Mouse (Mus musculus) olfactory bulb, adult 2 months (tissue): Measurements from ENCODE around the gene Id3. TPM values are rescaled to one million over a fixed set of nuclear protein-coding genes. Genes with fewer than 3 reads are reported as not detected.
A peak's percentile ranks its signal among the peaks of the same experiment; 100 is the strongest.

Experiments used
- H3K27ac ChIP-seq: fragments of 200-500 bp; 2 replicates; pipeline ENCODE4 v1.5.1; 2012; ENCODE audit warnings: low read depth, low read length; ENCODE audit not compliant: insufficient read depth
- H3K4me1 ChIP-seq: fragments of 200-500 bp; 2 replicates; pipeline ENCODE4 v1.6.1; 2012; ENCODE audit warnings: low read length; ENCODE audit not compliant: control insufficient read depth, insufficient read depth
- H3K4me3 ChIP-seq: fragments of 200-500 bp; 2 replicates; pipeline ENCODE4 v1.5.1; 2012; ENCODE audit warnings: mild to moderate bottlenecking, low read depth, low read length, moderate library complexity; ENCODE audit not compliant: insufficient read depth
- CTCF ChIP-seq: fragments of 200-500 bp; IDR thresholded peaks from 2 replicates; pipeline ENCODE4 v1.5.1; 2012; ENCODE audit warnings: low read depth, mild to moderate bottlenecking, low read length, moderate library complexity; ENCODE audit not compliant: insufficient read depth
- POLR2A ChIP-seq: fragments of 200-500 bp; IDR thresholded peaks from 2 replicates; pipeline ENCODE4 v1.6.1; 2012; ENCODE audit warnings: mild to moderate bottlenecking, low read depth, low read length, moderate library complexity; ENCODE audit not compliant: insufficient read depth
- WGBS: fragments of 180-500 bp; shearing (Covaris S2); methylation state at CpG from one replicate; pipeline ENCODE4 v1.1.7; 2018; 5-methylcytosine and 5-hydroxymethylcytosine counted together
- polyA plus RNA-seq: library from polyadenylated mRNA; stranded (reverse); fragments of >200 nt; gene quantifications from 2 replicates; pipeline ENCODE4 v1.2.4, GENCODE M21; 2012; ENCODE audit warnings: low replicate concordance; ENCODE audit not compliant: missing spikeins, insufficient read depth, insufficient read length

The Id3 gene
- polyA plus RNA-seq, 1 experiment: not detected

GRCm38 (mm10) chr4:136152821-136153220 lies 9.5 kb downstream of the Id3 start:
- peaks cover 8% of the 10 kb centered on the region for H3K4me1 ChIP-seq
- H3K27ac ChIP-seq: no peak overlapping the region
- TF ChIP-seq CTCF (no peak), POLR2A (no peak)
- H3K4me3 ChIP-seq: no peak overlapping the region
- WGBS: 95% methylated on average over 4 of the region's 4 CpGs

- TF ChIP-seq POLR2A (no peak), CTCF (no peak)
- H3K4me1 ChIP-seq: no peaks in the 10 kb centered on the region
- no peak overlapping the region for H3K4me3 ChIP-seq
- 81% methylated on average over 9 of the region's 9 CpGs for WGBS
- H3K27ac ChIP-seq: no peak overlapping the region
Measured at GRCm38 (mm10) chr4:136154462-136154861, 11.2 kb downstream of the Id3 start.

DNA sequence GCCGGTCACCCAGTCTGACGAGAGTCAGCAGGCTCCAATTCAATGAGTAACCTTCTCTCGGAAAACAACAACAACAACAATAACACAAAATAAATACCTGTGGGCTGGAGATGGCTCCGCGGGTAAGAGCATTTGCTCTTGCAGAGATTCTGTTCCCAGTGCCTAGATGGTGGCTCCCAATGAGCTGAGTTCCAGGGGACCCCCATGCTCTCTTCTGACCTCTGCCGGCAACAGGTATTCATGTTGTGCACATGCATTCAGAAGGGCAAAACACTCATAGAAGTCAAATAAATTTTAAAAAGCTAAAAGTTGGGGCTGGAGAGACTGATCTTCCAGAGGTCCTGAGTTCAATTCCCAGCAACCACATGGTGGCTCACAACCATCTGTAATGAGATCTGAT lies 15.2 kb downstream of the Id3 start:
- 86% methylated on average over 6 of the region's 6 CpGs for WGBS
- H3K4me1 ChIP-seq: peaks cover 10% of the 10 kb centered on the region
- no peak overlapping the region for H3K27ac ChIP-seq
- TF ChIP-seq CTCF (no peak), POLR2A (no peak)
- no peak overlapping the region for H3K4me3 ChIP-seq

DNA sequence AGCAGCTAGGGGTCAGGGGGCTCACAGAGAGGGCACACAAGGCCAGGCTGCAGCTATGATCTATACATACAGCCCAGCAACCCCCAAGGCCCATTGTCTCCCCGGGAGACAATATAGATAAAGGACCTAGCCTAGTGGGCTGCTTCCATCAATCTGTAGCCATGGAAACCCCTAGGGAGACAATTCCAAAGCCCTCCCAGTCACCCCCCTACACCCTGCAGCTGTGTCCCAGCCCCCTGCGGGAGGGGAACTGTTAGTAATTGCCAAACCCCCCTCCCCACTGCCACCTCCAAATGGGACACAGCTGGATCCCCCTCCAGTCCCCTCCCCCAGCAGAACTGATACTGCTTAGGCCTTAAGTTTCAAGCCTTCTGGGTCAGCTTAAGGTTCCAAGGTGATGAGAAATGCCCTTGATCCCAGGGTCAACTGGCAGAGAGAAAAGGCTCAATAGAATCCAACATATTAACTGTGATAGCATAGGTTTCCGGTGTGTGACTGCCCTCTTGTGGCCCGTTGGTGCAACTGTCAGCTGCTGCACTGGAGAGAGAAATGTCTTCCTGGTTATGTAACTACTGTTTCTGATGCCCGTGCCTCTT lies 16.6 kb downstream of the Id3 start:
- TF ChIP-seq CTCF (peak; percentile 41; the same call in 1 of the 2 replicates), POLR2A (no peak)
- peak overlapping the region; percentile 40; the same call in 1 of the 2 replicates for H3K27ac ChIP-seq
- 6% methylated on average over 5 of the region's 5 CpGs for WGBS
- peaks cover 10% of the 10 kb centered on the region for H3K4me1 ChIP-seq
- H3K4me3 ChIP-seq: no peak overlapping the region

DNA sequence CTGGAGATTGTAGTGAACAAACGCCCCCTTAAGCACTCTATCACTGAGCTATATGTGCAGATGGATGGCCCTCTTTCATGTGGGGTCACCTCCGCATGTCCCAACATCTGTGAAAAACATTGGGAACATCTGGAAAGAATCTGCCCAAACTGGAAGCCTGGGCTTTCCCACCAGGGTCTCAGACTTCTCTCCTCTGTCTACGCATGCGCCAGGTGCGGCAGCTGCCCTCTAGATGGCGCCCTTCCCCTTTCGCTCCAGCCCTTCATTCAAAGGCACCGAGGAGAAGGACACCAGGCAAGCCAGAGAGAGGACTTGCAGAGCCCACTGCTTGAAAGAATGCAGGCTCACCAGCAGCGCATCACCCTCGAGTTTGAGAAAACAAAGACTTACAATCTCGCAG lies 20.2 kb downstream of the Id3 start:
- Histone ChIP-seq H3K27ac (no peak overlapping the region), H3K4me3 (no peak overlapping the region), H3K4me1 (peaks cover 10% of the 10 kb centered on the region)
- WGBS: 6% methylated on average over 11 of the region's 11 CpGs
- TF ChIP-seq POLR2A (no peak), CTCF (peak; percentile 96)

GRCm38 (mm10) chr4:136164981-136165380 lies 21.7 kb downstream of the Id3 start:
- Histone ChIP-seq H3K4me3 (no peak overlapping the region), H3K27ac (no peak overlapping the region), H3K4me1 (peaks cover 5% of the 10 kb centered on the region)
- WGBS: 90% methylated on average over 8 of the region's 8 CpGs
- TF ChIP-seq POLR2A (no peak), CTCF (no peak)

GRCm38 (mm10) chr4:136167701-136168100 lies 24.4 kb downstream of the Id3 start:
- H3K27ac ChIP-seq: no peak overlapping the region
- 84% methylated on average over 3 of the region's 3 CpGs for WGBS
- TF ChIP-seq CTCF (no peak), POLR2A (no peak)

GRCm38 (mm10) chr4:136170401-136170800 lies 27.1 kb downstream of the Id3 start:
- no peak for TF ChIP-seq POLR2A
- no peak for TF ChIP-seq CTCF
- Histone ChIP-seq H3K27ac (no peak overlapping the region), H3K4me1 (peaks cover 12% of the 10 kb centered on the region), H3K4me3 (no peak overlapping the region)
- WGBS: 89% methylated on average over 4 of the region's 4 CpGs

More at GRCm38 (mm10) chr4:136167701-136168100, 24.4 kb downstream of the Id3 start:
- H3K4me3 ChIP-seq: no peak overlapping the region
- H3K4me1 ChIP-seq: peaks cover 5% of the 10 kb centered on the region

- Histone ChIP-seq H3K4me1 (peaks cover 12% of the 10 kb centered on the region), H3K27ac (no peak overlapping the region), H3K4me3 (no peak overlapping the region)
- WGBS: 32% methylated on average over 12 of the region's 12 CpGs
- TF ChIP-seq CTCF (no peak), POLR2A (no peak)
Measured at GRCm38 (mm10) chr4:136171455-136171854, 28.2 kb downstream of the Id3 start.
